Mouse (Mus musculus): ENCODE data around the gene Gm21680.
"Not testable (repeated sequence)": the region's sequence is repeated elsewhere in the genome, so short reads cannot be mapped to it uniquely, and the experiment has no call there.

Gm21680 gene

GRCm38 (mm10) chr5:25972563-25972962, at the start of gene Gm21680:
Gene Gm21680 (minus strand): TSS chr5:25972663.
- not testable (repeated sequence) for DNase-seq (ENCODE audit: extremely low spot score, low spot score)

- DNase-seq (ENCODE audit: extremely low spot score, low spot score), result not testable (repeated sequence)
Measured at GRCm38 (mm10) chr5:26007697-26008096, 35.2 kb upstream of the Gm21680 start.

DNA sequence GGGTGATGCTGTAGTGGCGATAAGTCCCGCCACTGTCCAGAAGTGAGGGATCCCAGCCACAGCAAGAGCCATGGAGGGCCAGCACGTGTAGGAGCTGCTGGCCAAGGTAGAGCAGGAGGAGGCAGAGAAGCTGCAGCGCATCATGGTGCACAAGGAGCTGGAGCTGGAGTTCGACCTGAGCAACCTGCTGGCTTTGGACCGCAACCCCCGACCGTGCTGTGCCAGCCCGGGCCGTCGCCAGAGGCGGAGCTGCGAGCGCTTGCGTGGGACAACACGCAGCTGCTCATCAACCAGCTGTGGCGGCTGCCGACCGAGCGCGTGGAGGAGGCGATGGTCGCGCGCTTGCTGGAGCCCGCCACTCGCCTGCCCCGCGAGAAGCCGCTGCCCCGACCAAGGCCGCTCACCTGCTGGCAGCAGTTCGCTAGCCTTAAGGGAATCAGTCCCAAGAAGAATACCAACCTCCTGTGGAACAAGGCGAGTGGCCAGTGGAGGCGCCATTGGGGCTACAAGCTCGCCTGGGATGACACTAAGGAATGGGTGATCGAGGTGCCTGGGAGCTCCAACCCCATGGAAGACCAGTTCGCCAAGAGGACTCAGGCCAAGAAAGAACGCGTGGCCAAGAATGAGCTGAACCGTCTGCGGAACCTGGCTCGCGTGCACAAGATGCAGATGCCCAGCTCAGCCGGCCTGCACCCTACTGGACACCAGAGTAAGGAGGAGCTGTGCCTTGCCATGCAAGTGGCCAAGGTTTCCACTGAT, 34.7 kb upstream of the Gm21680 start:
- DNase-seq (ENCODE audit: extremely low spot score, low spot score), result peak; percentile 70

DNA sequence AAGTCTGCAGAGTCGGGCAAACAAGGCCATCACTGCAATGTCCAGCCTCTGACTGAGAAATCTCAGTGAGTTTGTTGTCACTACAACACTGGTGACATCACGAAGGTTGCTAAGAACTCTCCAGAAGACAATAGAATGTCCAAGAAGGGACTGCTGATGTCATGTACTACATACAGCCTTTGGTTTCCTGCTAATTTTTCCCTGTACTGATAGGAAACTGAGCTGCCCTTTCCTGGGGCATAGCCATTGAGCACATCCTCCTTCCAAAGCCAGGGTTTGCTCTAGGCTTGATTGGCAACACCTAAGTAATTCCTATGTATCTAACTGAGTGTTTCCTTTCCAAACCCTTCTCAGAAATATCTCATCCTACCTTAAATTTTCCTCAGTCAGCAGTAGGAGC, 32.2 kb upstream of the Gm21680 start, which contains the start of gene Gm1979:
Gene Gm1979 (minus strand): TSS at position 101 of the 400 bp plus-strand sequence.
- DNase-seq (ENCODE audit: extremely low spot score, low spot score), result not testable (repeated sequence)

DNA sequence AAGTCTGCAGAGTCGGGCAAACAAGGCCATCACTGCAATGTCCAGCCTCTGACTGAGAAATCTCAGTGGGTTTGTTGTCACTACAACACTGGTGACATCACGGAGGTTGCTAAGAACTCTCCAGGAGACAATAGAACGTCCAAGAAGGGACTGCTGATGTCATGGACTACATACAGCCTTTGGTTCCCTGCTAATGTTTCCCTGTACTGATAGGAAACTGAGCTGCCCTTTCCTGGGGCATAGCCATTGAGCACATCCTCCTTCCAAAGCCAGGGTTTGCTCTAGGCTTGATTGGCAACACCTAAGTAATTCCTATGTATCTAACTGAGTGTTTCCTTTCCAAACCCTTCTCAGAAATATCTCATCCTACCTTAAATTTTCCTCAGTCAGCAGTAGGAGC, 16.1 kb upstream of the Gm21680 start, which contains the start of gene Gm21698:
Gene Gm21698 (minus strand): TSS at position 101 of the 400 bp plus-strand sequence.
- not testable (repeated sequence) for DNase-seq (ENCODE audit: extremely low spot score, low spot score)

GRCm38 (mm10) chr5:25957050-25957449, 15.4 kb downstream of the Gm21680 start:
- DNase-seq (ENCODE audit: extremely low spot score, low spot score), result not testable (repeated sequence)

- peak; percentile 20 for DNase-seq (ENCODE audit: extremely low spot score, low spot score)
Measured at GRCm38 (mm10) chr5:25956611-25957010, 15.9 kb downstream of the Gm21680 start.

- DNase-seq (ENCODE audit: extremely low spot score, low spot score), result not testable (repeated sequence)
Measured at GRCm38 (mm10) chr5:25954317-25954716, 18.1 kb downstream of the Gm21680 start, which contains the start of gene Gm21671. Gene Gm21671 (minus strand): TSS chr5:25954417.

- peak; percentile 10 for DNase-seq (ENCODE audit: extremely low spot score, low spot score)
Measured at GRCm38 (mm10) chr5:25945391-25945790, 27.1 kb downstream of the Gm21680 start.

- DNase-seq (ENCODE audit: extremely low spot score, low spot score), result not testable (repeated sequence)
Measured at GRCm38 (mm10) chr5:25942281-25942680, 30.2 kb downstream of the Gm21680 start, which contains the start of gene Gm21663. Gene Gm21663 (minus strand): TSS chr5:25942381.

Data from neural tube, embryonic 10.5 days (tissue).